Mouse (Mus musculus): ENCODE measurements around the gene Exd2.

Gene Exd2

GRCm38 (mm10) chr12:80498356-80498755, 35.5 kb downstream of the Exd2 start:
- no peak for DNase-seq

GRCm38 (mm10) chr12:80500506-80500905, 37.6 kb downstream of the Exd2 start:
- no peak for DNase-seq

- DNase-seq, result no peak
These were observed 41.8 kb downstream of the Exd2 start for GRCm38 (mm10) chr12:80504718-80505117.

- DNase-seq, result peak; percentile 23
These were observed 44.3 kb downstream of the Exd2 start for GRCm38 (mm10) chr12:80507041-80507745.

GRCm38 (mm10) chr12:80517977-80518376, 55.1 kb downstream of the Exd2 start, which contains the start of gene Galnt16:
TSS of gene Galnt16 (plus strand) at chr12:80518277.
- DNase-seq, result no peak

GRCm38 (mm10) chr12:80518393-80518756, 55.5 kb downstream of the Exd2 start:
- DNase-seq, result no peak

- DNase-seq, result no peak
These were observed 56.1 kb downstream of the Exd2 start for GRCm38 (mm10) chr12:80518757-80519620.

GRCm38 (mm10) chr12:80519621-80520332, 56.9 kb downstream of the Exd2 start:
- DNase-seq, result no peak

- no peak for DNase-seq
These were observed 59.1 kb downstream of the Exd2 start for GRCm38 (mm10) chr12:80522006-80522405.

GRCm38 (mm10) chr12:80524276-80524921, 61.5 kb downstream of the Exd2 start:
- no peak for DNase-seq

- DNase-seq, result no peak
These were observed 62.6 kb downstream of the Exd2 start for GRCm38 (mm10) chr12:80525513-80525912.

- DNase-seq, result no peak
These were observed 63.6 kb downstream of the Exd2 start for GRCm38 (mm10) chr12:80526511-80526910.

GRCm38 (mm10) chr12:80527727-80528389, 65.0 kb downstream of the Exd2 start:
- no peak for DNase-seq

- DNase-seq, result no peak
These were observed 67.2 kb downstream of the Exd2 start for GRCm38 (mm10) chr12:80530052-80530451.

- DNase-seq, result no peak
These were observed 67.7 kb downstream of the Exd2 start for GRCm38 (mm10) chr12:80530630-80531029.

- no peak for DNase-seq
These were observed 68.7 kb downstream of the Exd2 start for GRCm38 (mm10) chr12:80531585-80531984.

- peak; percentile 53 for DNase-seq
These were observed 71.0 kb downstream of the Exd2 start for GRCm38 (mm10) chr12:80533876-80534275.

GRCm38 (mm10) chr12:80537313-80537712, 74.4 kb downstream of the Exd2 start:
- DNase-seq, result no peak

- DNase-seq, result no peak
These were observed 75.4 kb downstream of the Exd2 start for GRCm38 (mm10) chr12:80538311-80538710.

GRCm38 (mm10) chr12:80545310-80545709, 82.4 kb downstream of the Exd2 start:
- DNase-seq, result no peak

GRCm38 (mm10) chr12:80549646-80550045, 86.8 kb downstream of the Exd2 start:
- DNase-seq, result no peak
